Mouse (Mus musculus) kidney, embryonic 15.5 days (tissue): ENCODE measurements around the gene Cdc14a. TPM values are rescaled to one million over a fixed set of nuclear protein-coding genes. Genes with fewer than 3 reads are reported as not detected.

ENCODE experiments used
- ATAC-seq: fragments of 200-750 bp; cut with Nextera tagmentation; replicated peaks from 2 replicates; pipeline ENCODE4 v1.8.0; 2017; ENCODE audit warnings: moderate TSS enrichment; ENCODE audit not compliant: low FRiP score
- H3K27ac ChIP-seq: fragments of 300-500 bp; sonication (generic); 2 replicates; pipeline ENCODE4 v1.5.1; 2015; ENCODE audit warnings: mild to moderate bottlenecking, inconsistent platforms
- H3K27me3 ChIP-seq: fragments of 300-500 bp; sonication (generic); 2 replicates; pipeline ENCODE4 v1.6.1; 2015; ENCODE audit warnings: inconsistent platforms
- H3K36me3 ChIP-seq: fragments of 300-500 bp; sonication (generic); 2 replicates; pipeline ENCODE4 v1.6.1; 2015; ENCODE audit warnings: inconsistent platforms
- H3K4me1 ChIP-seq: fragments of 300-500 bp; sonication (generic); 2 replicates; pipeline ENCODE4 v1.6.1; 2015; ENCODE audit warnings: inconsistent platforms
- H3K4me2 ChIP-seq: fragments of 300-500 bp; sonication (generic); 2 replicates; pipeline ENCODE4 v1.6.1; 2015; ENCODE audit warnings: moderate library complexity, mild to moderate bottlenecking, inconsistent platforms
- H3K4me3 ChIP-seq: fragments of 300-500 bp; sonication (generic); replicated peaks from 2 replicates; pipeline ENCODE4 v1.5.1; 2015; ENCODE audit warnings: mild to moderate bottlenecking, inconsistent platforms
- H3K9ac ChIP-seq: fragments of 300-500 bp; sonication (generic); 2 replicates; pipeline ENCODE4 v1.6.1; 2015; ENCODE audit warnings: mild to moderate bottlenecking, inconsistent platforms
- H3K9me3 ChIP-seq: fragments of 300-500 bp; sonication (generic); replicated peaks from 2 replicates; pipeline ENCODE4 v1.6.1; 2016; ENCODE audit warnings: inconsistent platforms
- WGBS: fragments of 180-500 bp; shearing (Covaris S2); methylation state at CpG from one replicate; pipeline ENCODE4 v1.1.7; 2015; ENCODE audit warnings: mixed read lengths; 5-methylcytosine and 5-hydroxymethylcytosine counted together
- polyA plus RNA-seq: library from polyadenylated mRNA; unstranded; fragments of >200 nt; fragmentation: Nextera tagmentation; extraction: Ambion mirVana; gene quantifications from 2 replicates; pipeline ENCODE4 v1.2.1, GENCODE M21; 2015

Gene Cdc14a
- polyA plus RNA-seq, 1 experiment from 2014 or later: 14.7 TPM

GRCm38 (mm10) chr3:116251481-116252254 is 172.2 kb downstream of the Cdc14a start:
- H3K36me3 ChIP-seq: no peaks in the 10 kb centered on the region
- ATAC-seq: peak; percentile 73
- WGBS: under 1% methylated on average over 83 of the region's 86 CpGs
- H3K4me3 ChIP-seq: peak overlapping the region; percentile 58
- peak overlapping the region; percentile 97 for H3K4me2 ChIP-seq
- H3K9me3 ChIP-seq: no peaks in the 10 kb centered on the region
- peaks cover 80% of the 10 kb centered on the region for H3K27me3 ChIP-seq
- no peak overlapping the region for H3K27ac ChIP-seq
- H3K4me1 ChIP-seq: peaks cover 28% of the 10 kb centered on the region
- H3K9ac ChIP-seq: peak overlapping the region; percentile 47

- WGBS: 69% methylated on average over 2 of the region's 2 CpGs
Measured at GRCm38 (mm10) chr3:116249026-116249425, 174.8 kb downstream of the Cdc14a start.

GRCm38 (mm10) chr3:116244476-116244875 is 179.4 kb downstream of the Cdc14a start:
- no peak for ATAC-seq
- H3K9ac ChIP-seq: no peak overlapping the region
- H3K4me1 ChIP-seq: no peaks in the 10 kb centered on the region
- H3K27me3 ChIP-seq: peaks cover 22% of the 10 kb centered on the region
- no peaks in the 10 kb centered on the region for H3K36me3 ChIP-seq
- WGBS: 76% methylated on average over 6 of the region's 6 CpGs
- no peak overlapping the region for H3K4me3 ChIP-seq
- no peak overlapping the region for H3K4me2 ChIP-seq
- H3K9me3 ChIP-seq: no peaks in the 10 kb centered on the region
- no peak overlapping the region for H3K27ac ChIP-seq

More at GRCm38 (mm10) chr3:116249026-116249425, 174.8 kb downstream of the Cdc14a start:
- H3K4me3 ChIP-seq: no peak overlapping the region
- H3K27me3 ChIP-seq: peaks cover 66% of the 10 kb centered on the region
- H3K9ac ChIP-seq: no peak overlapping the region
- ATAC-seq: no peak
- no peaks in the 10 kb centered on the region for H3K9me3 ChIP-seq
- H3K27ac ChIP-seq: no peak overlapping the region
- peaks cover 24% of the 10 kb centered on the region for H3K4me1 ChIP-seq
- H3K4me2 ChIP-seq: no peak overlapping the region
- no peaks in the 10 kb centered on the region for H3K36me3 ChIP-seq

- peaks cover 6% of the 10 kb centered on the region; the same call in 1 of the 2 replicates for H3K27me3 ChIP-seq
- H3K4me2 ChIP-seq: no peak overlapping the region
- no peak overlapping the region for H3K27ac ChIP-seq
- no peaks in the 10 kb centered on the region for H3K36me3 ChIP-seq
- H3K4me3 ChIP-seq: no peak overlapping the region
- 75% methylated on average over 9 of the region's 9 CpGs for WGBS
- no peaks in the 10 kb centered on the region for H3K4me1 ChIP-seq
- no peaks in the 10 kb centered on the region for H3K9me3 ChIP-seq
- ATAC-seq: no peak
- no peak overlapping the region for H3K9ac ChIP-seq
Measured at GRCm38 (mm10) chr3:116242685-116243084, 181.1 kb downstream of the Cdc14a start.

GRCm38 (mm10) chr3:116237527-116237926 is 186.3 kb downstream of the Cdc14a start:
- no peak overlapping the region for H3K4me2 ChIP-seq
- H3K27ac ChIP-seq: no peak overlapping the region
- H3K4me3 ChIP-seq: no peak overlapping the region
- no peaks in the 10 kb centered on the region for H3K27me3 ChIP-seq
- 89% methylated on average over 5 of the region's 5 CpGs for WGBS
- no peaks in the 10 kb centered on the region for H3K4me1 ChIP-seq
- H3K9me3 ChIP-seq: no peaks in the 10 kb centered on the region
- ATAC-seq: 0 out of 2 replicates have a peak, but pooled peaks have one; percentile 29
- no peaks in the 10 kb centered on the region for H3K36me3 ChIP-seq
- H3K9ac ChIP-seq: no peak overlapping the region

- H3K27ac ChIP-seq: no peak overlapping the region
- no peaks in the 10 kb centered on the region for H3K36me3 ChIP-seq
- no peaks in the 10 kb centered on the region for H3K9me3 ChIP-seq
- H3K4me2 ChIP-seq: no peak overlapping the region
- 80% methylated on average over 4 of the region's 4 CpGs for WGBS
- H3K9ac ChIP-seq: no peak overlapping the region
- H3K27me3 ChIP-seq: no peaks in the 10 kb centered on the region
- no peaks in the 10 kb centered on the region for H3K4me1 ChIP-seq
- H3K4me3 ChIP-seq: no peak overlapping the region
- no peak; the same call in 1 of the 2 replicates for ATAC-seq
Measured at GRCm38 (mm10) chr3:116236856-116237255, 187.0 kb downstream of the Cdc14a start.

- H3K4me2 ChIP-seq: no peak overlapping the region
- no peaks in the 10 kb centered on the region for H3K27me3 ChIP-seq
- H3K4me1 ChIP-seq: no peaks in the 10 kb centered on the region
- no peaks in the 10 kb centered on the region for H3K36me3 ChIP-seq
- WGBS: 87% methylated on average over 3 of the region's 3 CpGs
- no peak overlapping the region for H3K9ac ChIP-seq
- ATAC-seq: no peak
- no peaks in the 10 kb centered on the region for H3K9me3 ChIP-seq
- no peak overlapping the region for H3K27ac ChIP-seq
- no peak overlapping the region for H3K4me3 ChIP-seq
Measured at GRCm38 (mm10) chr3:116233515-116233914, 190.3 kb downstream of the Cdc14a start.

- Histone ChIP-seq H3K4me3 (no peak overlapping the region), H3K9me3 (no peaks in the 10 kb centered on the region), H3K4me2 (no peak overlapping the region), H3K27ac (no peak overlapping the region), H3K27me3 (no peaks in the 10 kb centered on the region), H3K9ac (no peak overlapping the region), H3K4me1 (no peaks in the 10 kb centered on the region), H3K36me3 (no peaks in the 10 kb centered on the region)
- ATAC-seq: no peak
- 76% methylated on average over 5 of the region's 5 CpGs for WGBS
Measured at GRCm38 (mm10) chr3:116232763-116233162, 191.1 kb downstream of the Cdc14a start.

GRCm38 (mm10) chr3:116229336-116229735 is 194.5 kb downstream of the Cdc14a start:
- no peaks in the 10 kb centered on the region for H3K27me3 ChIP-seq
- no peak for ATAC-seq
- H3K27ac ChIP-seq: no peak overlapping the region
- no peaks in the 10 kb centered on the region for H3K9me3 ChIP-seq
- H3K4me1 ChIP-seq: no peaks in the 10 kb centered on the region
- no peak overlapping the region for H3K4me3 ChIP-seq
- no peaks in the 10 kb centered on the region for H3K36me3 ChIP-seq
- no peak overlapping the region for H3K4me2 ChIP-seq
- 86% methylated on average over 4 of the region's 4 CpGs for WGBS
- H3K9ac ChIP-seq: no peak overlapping the region

- WGBS: 68% methylated on average over 11 of the region's 11 CpGs
- H3K9me3 ChIP-seq: no peaks in the 10 kb centered on the region
- ATAC-seq: no peak
Measured at GRCm38 (mm10) chr3:116228360-116229245, 195.2 kb downstream of the Cdc14a start.

GRCm38 (mm10) chr3:116227383-116227782 is 196.4 kb downstream of the Cdc14a start:
- WGBS: 80% methylated on average over 5 of the region's 5 CpGs

More at GRCm38 (mm10) chr3:116228360-116229245, 195.2 kb downstream of the Cdc14a start:
- Histone ChIP-seq H3K4me2 (no peak overlapping the region), H3K27me3 (no peaks in the 10 kb centered on the region), H3K27ac (no peak overlapping the region), H3K4me1 (no peaks in the 10 kb centered on the region), H3K36me3 (no peaks in the 10 kb centered on the region), H3K9ac (no peak overlapping the region), H3K4me3 (no peak overlapping the region)

GRCm38 (mm10) chr3:116226915-116227314 is 196.9 kb downstream of the Cdc14a start:
- H3K36me3 ChIP-seq: no peaks in the 10 kb centered on the region
- 87% methylated on average over 6 of the region's 6 CpGs for WGBS
- H3K4me2 ChIP-seq: no peak overlapping the region
- no peak overlapping the region for H3K9ac ChIP-seq
- no peak overlapping the region for H3K4me3 ChIP-seq
- no peaks in the 10 kb centered on the region for H3K27me3 ChIP-seq
- H3K27ac ChIP-seq: no peak overlapping the region
- peaks cover 7% of the 10 kb centered on the region for H3K4me1 ChIP-seq
- no peaks in the 10 kb centered on the region for H3K9me3 ChIP-seq
- no peak for ATAC-seq

More at GRCm38 (mm10) chr3:116227383-116227782, 196.4 kb downstream of the Cdc14a start:
- no peak overlapping the region for H3K4me3 ChIP-seq
- H3K9me3 ChIP-seq: no peaks in the 10 kb centered on the region
- no peaks in the 10 kb centered on the region for H3K27me3 ChIP-seq
- no peak overlapping the region for H3K4me2 ChIP-seq
- no peak for ATAC-seq
- H3K36me3 ChIP-seq: no peaks in the 10 kb centered on the region
- no peak overlapping the region for H3K27ac ChIP-seq
- H3K4me1 ChIP-seq: peaks cover 5% of the 10 kb centered on the region
- H3K9ac ChIP-seq: no peak overlapping the region
